Mouse (Mus musculus) adrenal gland (tissue): Measurements from ENCODE around the gene Inip.
"Not testable (repeated sequence)": the region's sequence is repeated elsewhere in the genome, so short reads cannot be mapped to it uniquely, and the experiment has no call there.

Experiments used
- intact Hi-C: fragments of 180-260 bp; cut with DNase I; formaldehyde crosslinking; loops from one replicate; pipeline ENCODE4 v1.15.1; 2025

Gene Inip

DNA sequence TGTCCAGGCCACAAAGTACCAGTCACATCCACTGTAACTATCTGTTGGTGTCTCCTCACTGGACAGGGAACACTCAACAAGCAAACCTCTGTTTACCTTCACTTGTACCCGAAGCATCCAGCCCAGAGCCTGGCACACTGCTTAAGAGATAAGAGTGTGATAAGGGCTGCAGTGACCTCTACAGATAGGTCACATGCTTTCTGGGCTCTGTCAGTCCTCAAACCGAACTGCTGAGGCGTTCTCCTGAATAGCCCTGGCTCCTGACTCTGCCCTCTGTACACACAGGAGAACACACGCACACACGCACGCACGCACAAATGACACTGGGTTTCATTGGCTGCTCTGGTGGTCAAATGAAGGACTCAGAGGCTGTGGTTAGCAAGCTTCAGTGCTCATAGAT is 12.7 kb upstream of the Inip start:
- intact Hi-C loops = no loop called here

DNA sequence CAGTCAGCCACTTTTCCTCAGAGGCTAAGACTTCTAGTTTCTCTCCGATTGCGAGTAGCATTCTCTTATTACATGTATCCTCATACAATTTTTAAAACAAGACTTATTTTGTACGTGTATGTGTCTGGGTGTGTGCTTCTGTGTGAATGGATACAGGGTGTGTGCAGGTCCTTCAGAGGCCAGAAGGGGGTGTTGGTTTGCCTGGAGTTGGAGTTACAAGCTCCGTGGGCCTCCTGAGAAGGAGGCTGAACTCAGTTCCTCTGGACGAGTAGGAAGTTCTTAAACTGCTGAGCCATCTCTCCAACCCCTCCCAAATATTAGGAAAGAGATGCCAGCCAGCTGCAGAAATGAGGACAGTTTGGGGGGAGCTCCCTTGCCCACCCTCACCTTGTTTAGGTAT is 7.0 kb upstream of the Inip start:
- intact Hi-C loops = loop anchor here (5.0 kb wide), 1 partner anchor 44 kb away; no protein-coding TSS in a partner anchor

DNA sequence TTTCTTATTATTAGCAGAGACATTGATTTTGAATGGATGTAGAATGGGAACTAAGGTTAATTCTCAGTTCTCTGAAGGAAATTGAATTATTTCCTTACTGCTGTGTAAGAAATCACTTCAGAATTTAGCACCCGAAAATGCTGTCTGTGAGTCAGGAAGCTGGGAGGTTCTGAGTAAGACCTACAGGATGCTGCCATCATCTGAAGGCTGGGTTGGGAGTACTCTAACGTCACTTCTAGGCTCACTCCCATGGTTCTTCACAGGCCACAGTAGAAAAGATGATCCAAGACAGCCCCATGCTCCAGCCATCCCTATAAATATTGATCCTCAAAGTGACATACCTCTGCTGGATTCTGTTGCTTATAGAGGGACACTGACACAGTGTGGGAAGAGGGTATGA is 6.1 kb upstream of the Inip start:
- intact Hi-C loops = loop anchor here (5.0 kb wide), 1 partner anchor 45 kb away; no protein-coding TSS in a partner anchor

DNA sequence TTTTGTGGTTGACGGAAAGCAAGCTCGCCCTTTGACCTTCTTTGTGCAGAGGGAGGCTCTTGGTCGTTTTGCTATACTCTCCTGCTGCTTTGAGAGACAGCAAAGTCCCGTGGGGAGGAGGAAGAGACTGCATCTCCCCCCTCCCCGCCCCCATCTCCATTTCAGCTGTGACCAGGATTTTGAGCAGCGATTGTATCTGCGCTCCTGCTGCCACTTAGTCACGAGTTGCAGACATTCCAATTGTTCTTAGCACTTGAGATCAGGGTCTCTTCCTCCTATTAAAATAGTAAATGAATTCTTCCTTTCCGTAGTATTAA is 5.4 kb upstream of the Inip start:
- intact Hi-C loops = loop anchor here (5.0 kb wide), 1 partner anchor 45 kb away; no protein-coding TSS in a partner anchor

DNA sequence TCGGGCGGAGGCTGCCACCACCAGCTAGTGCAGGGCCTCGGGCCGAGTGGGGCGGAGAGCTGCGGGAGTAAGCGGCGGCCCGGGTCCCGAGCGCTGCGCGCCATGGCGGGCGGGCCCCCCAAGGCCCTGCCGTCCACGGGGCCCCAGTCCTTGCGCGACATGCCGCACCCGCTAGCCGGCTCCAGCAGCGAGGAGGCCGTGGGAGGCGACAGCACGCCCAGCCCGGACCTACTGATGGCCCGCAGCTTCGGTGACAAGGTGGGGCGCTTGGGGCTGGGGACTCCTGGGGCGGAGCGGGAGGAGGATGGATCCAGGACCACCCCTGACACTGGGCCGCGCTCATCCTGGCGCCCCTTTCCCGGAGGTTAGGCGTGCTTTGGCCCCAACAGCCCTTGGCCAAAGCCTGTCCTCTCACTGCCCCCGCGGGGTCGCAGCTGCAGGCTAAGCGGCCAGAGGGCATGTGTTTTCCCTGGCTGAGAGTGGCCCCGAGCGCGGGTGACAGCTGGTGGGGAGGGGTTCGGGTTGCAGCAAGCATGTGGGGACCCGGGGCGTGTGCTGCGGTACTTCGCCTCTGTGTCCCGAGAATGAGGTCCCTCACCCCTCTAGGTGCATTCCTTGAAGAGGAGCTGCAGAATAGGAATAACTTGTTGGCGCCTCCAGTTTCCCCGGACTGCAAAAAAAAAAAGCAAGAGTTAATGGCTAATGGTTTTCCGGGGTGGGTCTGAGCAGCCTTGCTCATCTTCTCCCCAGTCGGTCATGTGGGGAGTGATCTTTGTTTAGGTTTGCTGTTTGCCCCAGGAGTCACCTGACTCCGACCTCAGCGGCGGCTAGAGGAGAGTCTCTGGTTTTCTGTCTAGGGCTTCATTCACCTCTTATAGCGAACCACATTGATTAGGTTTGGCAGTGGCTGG is 4.8 kb upstream of the Inip start:
- intact Hi-C loops = loop anchor here (5.0 kb wide), 1 partner anchor 46 kb away; no protein-coding TSS in a partner anchor

DNA sequence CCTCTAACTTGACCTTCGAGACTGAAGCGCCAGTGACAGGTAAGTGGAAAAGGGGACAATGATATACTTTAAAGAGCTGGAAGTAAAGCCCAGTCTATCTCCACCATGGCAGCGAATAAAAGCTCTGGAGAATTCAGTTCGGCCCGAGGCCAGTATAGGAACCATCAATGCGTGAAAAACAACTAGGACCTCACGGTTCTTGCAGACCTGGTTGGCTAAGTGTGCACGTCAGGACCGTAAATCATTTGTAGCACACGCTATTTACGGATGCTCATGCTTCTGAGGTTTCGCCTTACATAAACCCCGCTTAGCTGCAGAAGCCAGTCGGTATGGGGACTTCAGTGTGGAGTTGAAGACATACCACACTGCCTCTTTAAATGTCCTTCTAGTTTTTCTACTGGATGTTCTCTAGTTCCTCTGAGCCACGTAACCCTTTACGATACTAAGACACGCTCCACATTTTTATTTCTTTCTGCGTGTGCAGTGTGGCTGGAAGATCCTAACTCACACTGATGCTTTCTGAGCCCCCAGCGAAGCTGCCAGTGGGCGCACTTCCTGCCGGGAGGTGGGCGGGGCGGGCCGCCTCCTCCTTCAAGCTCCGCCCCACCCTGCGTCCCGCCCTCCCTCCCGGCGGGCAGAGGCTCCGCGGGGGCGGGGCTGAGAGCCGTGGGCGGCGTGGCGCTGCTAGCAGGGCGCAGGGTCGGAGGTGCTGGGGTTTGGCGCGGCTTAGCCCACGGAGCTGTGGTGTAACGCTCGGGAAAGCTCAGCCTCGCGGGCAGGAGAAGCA is 4.0 kb upstream of the Inip start, which contains the start of gene Snx30:
Gene Snx30 (plus strand): TSS at position 660 of the 787 bp plus-strand sequence.
- intact Hi-C loops = loop anchor here (5.0 kb wide), 1 partner anchor 47 kb away; no protein-coding TSS in a partner anchor

DNA sequence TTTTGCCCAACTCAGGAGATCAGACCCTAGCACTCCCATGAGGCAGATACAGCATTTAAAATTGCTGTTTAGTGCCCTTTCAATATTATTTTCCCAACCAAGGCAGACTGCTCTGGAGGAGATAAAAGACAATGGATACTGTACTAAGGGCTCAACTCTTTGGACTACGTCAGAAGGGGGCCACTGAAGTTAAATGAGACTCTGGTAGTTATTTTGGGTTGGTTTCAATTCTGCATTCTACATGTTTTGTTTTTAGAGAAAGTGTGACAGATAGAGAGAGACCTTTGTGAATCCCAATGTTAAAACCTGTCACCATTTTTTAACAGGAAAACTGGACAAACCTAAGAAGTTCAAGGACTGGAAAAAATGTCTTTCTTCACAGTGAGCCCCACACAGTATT is 3.4 kb upstream of the Inip start:
- intact Hi-C loops = loop anchor here (5.0 kb wide), 1 partner anchor 48 kb away; no protein-coding TSS in a partner anchor

DNA sequence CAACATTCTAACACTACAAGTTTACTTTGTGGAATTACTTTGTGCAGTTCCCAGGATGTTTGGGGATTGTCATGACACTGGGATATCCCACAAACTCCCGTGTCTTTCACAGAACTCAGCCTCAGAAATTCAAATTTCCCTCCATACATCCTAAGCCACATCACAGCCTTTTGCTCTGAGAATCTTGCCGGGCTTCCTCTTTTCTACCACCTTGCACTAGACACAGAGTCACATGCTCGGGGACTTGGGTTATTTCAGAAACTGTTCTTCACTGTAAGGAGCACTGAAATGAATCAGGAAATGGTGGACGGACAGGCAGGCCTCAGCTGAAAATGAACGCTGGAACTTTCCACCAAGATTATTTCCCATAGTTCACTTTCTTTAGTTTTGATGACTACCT is 2.0 kb upstream of the Inip start:
- intact Hi-C loops = no loop called here

DNA sequence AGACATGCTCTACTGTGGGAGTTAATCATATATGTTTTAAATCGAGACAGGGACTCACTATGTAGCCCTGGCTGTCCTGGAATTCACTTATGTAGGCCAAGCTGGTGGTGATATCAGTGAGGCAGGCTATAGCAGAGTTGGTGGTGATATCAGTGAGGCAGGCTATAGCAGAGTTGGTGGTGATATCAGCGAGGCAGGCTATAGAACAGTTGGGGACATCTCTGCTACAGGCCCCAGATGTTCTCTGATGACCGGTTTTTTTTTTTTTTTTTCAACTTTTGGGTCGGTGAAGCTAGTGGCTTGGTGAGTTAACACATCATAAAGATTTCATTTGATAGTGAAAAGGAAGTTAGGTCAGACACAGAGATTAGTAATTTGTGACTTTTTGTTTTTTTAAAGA is 1.4 kb upstream of the Inip start:
- intact Hi-C loops = no loop called here

DNA sequence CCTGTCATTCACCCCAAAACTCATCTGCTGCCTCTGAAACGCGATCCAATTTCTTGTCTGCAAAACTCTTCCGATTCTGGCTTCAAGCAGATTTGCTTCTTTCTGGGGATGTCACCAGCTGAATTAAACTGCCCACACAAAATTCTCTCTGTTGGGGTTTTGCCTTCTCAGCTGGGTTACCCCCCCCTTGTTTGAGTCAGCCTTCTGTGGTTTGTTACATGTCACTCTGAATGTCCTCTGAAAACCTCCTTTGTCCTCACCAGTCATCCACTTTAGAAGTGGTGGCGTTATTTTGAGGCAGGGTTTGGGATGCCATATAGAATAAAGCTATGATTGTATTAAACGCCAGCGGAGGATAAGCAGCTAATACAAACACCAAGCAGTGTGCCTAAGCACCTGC is 718 bp upstream of the Inip start:
- intact Hi-C loops = no loop called here

DNA sequence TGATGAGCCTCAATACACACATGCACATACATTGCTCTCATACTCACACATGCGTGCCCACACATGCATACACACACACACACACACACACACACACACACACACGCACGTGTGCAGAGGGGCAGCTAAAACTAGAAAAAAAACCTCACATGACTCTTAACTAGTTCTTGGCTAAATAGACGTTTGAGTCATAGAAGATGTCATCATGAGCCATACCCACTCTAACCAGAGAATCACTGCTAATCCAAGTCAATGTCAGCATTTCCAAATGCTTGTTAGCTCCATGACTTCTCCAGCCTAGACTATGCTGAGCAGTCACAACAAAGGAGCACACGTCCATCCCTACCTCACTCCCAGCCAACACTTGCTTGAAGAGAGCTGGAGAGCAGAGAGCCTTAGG is 1.2 kb downstream of the Inip start:
- intact Hi-C loops = no loop called here

DNA sequence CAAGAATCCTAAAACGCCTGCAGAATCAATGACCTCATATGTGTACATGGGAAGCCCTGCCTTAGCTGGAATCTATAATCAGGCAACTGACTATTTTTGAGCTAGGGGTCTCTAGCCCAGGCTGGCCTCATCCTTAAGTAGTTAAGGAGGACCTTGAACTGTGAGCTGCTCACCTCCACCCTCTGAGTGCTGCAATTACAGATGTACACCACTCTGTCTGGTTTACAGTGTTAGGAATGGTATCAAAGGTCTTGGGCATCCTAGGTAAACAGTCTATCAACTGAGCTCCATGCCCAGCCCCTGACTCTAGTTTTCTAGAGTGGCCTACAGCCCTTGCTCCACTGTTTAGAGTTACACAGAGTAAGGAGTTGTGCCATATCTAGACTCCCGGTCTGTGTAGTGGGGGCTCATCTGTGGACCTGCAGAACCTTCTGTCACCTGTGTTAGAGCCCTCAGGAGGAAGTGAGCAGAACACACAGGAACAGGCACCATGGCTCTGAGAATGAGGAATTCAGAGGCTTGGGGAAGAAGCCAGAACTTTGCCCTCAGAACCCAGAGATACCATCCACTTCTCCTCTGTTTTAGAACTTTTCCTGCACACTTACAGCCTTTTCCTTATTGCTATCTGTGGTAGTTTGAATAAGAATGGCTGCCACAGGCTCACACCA is 5.5 kb downstream of the Inip start:
- intact Hi-C loops = no loop called here

DNA sequence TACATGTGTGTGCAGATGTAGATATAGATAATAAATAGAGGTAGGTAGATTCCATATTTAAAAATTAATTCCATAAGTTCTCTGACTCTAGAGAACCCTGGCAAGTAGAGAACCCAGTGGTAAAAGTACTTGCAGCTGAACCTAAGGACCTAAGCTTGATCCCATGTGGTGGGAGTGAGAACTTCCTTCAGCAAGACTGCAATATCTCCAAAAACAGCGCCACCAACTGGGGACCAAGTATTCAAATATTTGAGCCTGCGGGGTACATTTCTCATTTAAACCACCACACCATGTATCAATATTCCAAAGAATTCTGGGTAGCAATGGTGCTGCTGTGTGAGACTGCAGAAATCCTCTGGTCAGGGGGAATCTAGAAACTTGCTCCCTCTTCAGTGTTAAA is 7.3 kb downstream of the Inip start:
- intact Hi-C loops = no loop called here

DNA sequence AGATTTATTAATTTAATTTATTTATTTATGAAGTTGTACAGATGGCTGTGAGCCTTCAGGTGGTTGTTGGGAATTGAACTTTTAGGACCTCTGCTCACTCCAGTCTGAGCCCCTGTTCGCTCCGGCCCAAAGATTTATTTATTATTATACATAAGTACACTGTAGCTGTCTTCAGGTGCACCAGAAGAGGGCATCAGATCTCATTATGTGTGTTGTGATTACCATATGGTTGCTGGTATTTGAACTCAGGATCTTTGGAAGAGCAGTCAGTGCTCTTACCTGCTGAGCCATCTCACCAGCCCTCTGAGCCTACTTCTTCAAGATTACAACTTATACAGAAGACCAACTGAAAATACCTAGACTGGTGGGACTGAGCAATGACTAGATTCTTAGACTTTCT is 7.8 kb downstream of the Inip start:
- intact Hi-C loops = not testable (repeated sequence)

DNA sequence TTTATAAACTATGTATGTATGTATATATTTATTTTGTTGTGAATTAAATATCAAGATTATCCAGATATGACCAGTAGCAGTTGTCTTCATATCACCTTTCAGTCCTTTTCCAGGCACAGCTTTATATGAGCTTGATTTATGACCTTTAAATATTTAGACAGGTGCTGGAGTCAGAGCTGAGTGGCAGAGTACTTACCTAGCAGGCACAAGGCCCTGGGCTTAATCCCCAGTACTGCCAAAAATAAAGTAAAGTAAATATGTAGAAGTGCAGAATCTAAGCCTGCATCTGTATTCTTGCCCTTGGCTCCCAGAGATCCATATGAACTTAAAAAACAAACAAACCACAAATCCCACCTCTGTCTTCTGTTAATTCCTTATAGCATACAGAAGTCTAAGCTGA is 12.4 kb downstream of the Inip start:
- intact Hi-C loops = loop anchor here (5.0 kb wide), 1 partner anchor 138 kb away; no protein-coding TSS in a partner anchor

DNA sequence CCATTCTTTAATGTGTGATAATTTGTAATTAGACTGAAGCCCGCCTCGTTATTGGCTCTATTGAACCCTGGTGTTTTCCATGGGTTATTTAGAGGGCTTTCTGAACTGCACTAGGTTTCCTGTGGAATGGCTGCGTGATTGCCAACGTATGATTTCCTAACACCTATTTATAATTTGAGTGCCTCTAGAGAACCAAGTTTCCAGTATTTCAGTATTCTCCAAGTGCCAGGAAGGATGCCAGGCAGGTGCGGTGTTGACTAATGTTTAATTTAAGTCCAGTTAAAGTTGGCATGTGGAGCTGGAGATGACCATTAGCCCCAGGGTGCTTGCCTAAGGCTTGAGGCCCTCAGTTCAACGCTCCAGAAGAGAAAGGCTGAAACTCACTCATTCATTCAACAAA is 14.3 kb downstream of the Inip start:
- intact Hi-C loops = loop anchor here (2.0 to 5.0 kb wide), 3 partner anchors 64 to 140 kb away; no protein-coding TSS in a partner anchor

DNA sequence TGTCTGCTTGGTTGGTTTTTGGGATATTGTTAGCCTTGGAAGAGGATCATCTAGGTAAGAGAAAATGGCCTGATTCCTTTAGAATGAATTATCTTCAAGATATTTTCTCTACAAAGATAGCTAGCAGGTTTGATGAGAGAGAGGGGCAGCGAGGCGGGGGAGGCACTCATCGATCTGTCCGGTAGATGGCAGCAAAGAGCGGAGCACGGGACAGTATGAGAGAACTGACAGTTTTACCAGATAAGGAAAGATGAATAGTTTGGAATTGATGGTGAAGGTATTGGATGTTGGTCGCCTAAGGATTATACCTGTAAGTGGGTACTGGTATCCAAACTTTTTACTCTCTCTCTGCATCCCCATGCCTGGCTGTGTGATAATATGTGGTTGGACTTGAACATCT is 14.7 kb downstream of the Inip start:
- intact Hi-C loops = loop anchor here (2.0 to 5.0 kb wide), 3 partner anchors 64 to 141 kb away; no protein-coding TSS in a partner anchor

DNA sequence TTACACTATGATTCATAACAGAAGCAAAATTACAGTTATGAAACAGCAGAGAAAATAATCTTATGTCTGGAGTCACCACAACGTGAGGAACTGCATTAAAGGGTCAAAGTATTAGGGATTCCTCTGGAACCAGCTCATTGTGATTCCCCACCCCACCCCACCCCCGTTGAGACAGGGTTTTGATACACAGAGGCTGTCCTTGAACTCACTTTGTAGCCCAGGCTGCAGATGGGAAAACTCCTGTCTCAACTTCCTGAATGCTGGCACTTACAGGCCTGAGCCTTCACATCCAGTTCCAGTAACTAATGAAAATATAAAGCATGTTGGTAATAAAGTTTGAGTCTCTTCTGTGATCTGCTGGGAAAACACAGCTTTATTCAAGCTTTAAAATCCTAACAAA is 16.0 kb downstream of the Inip start:
- intact Hi-C loops = loop anchor here (5.0 kb wide), 1 partner anchor 142 kb away; no protein-coding TSS in a partner anchor

DNA sequence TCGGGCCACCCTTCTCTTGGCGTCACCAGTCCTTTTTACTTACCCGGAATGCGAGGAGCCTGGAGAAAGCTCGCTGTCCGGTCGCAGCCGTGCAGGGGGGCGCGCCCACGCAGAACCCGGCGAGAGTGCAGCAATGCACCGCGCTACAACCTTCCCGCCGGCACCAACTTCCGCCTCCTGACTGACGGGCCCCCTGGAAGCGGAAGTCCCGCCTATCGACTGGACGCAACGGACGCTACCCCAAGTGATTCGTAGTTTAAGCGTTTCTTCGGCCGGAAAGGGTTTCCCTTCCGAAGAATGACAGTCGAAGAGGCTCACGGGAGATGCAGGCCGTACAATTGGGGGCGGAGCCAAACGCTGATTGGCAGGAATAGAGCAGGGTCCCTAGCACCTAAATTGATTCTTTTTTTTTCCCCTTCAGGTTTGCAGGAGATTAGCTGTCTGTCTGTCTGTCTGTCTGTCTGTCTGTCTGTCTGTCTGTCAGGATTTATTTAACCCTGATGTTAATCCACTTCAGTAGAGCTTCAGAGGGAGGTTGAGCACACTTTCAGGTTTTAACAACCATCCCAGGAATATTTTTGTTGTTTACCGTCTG is 17.6 kb downstream of the Inip start:
- intact Hi-C loops = loop anchor here (2.0 kb wide), 1 partner anchor 169 kb away; no protein-coding TSS in a partner anchor

DNA sequence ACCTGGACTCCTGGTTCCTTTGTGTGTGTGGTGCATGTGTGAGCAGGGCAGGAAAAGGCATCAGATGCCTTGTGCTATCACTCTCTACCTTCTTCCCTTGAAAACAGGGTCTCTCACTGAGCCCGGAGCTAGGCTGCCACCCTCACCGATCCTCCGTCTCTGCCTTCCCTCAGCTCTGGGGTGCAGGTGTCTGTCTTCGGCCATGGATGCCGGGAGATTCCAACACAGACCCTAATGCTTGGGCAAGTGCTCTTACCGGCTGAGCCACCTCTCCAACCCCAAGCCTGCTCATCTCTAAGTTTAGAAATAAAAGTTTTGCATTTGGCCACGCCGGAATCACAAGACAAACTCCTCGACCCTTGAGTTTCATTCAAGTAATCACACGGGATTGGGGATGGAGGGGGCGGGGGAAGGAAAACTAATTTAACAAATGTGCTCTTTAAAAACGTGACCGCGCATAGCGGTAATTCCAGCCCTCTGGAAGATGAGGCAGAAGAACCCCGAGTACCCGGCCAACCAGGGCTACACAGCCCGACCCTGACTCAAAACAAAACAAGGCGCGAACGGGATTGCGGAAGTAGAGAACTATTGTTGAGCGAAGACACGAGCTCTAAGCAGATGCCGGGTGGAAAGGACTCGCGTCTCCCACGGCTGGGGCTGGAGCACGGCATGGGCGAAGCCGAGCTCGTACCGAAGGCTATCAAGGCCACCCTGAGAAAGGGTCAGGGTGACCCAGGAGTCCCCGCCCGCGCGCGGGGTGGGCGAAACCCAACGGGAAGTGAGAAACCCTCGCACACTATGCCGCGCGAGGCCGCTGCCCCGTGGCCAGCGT is 18.3 kb downstream of the Inip start:
- intact Hi-C loops = loop anchor here (2.0 kb wide), 1 partner anchor 168 kb away; no protein-coding TSS in a partner anchor
